Mouse (Mus musculus) kidney, postnatal 10 days (tissue): ENCODE data around the gene Rps6ka5.

Source experiments
- DNase-seq: peaks from one replicate; pipeline ENCODE4 v3.0.0; 2021; ENCODE audit warnings: mixed read lengths

The Rps6ka5 gene

DNA sequence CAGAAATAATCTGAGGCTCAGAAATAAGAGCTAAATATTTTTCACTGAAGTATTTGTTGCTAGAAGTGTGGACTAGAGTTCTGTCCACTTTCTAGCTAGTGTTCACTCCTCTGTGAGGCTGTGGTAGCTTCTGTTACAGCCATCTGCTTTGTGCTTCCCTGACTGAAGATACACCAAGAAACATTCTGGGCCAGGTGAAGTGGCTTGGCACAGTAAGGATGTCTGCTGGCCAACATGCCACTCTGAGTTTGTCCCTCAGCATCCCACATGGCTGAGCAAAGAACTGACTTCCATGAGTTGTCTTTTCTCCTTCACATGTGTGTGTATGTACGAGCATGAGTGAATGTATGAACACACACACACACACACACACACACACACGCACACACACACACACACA, 147.6 kb downstream of the Rps6ka5 start:
- no peak for DNase-seq

DNA sequence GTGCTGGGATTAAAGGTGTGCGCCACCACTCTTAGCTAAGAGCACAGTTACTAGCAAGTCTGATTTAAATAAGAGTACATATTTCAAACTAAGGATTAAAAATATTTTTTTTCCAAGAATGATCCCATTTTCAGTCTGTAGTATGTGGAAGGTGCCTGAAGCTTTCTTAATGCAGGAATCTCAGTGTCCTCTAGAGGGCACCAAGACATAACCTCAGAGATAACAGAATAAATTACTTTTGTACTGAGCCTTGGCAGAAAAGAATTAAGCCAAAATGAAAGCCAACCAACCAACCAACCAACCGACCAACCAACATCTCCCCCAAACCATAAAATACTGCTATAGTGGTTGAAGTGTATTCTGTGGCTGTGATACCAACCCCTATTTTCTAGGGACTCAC, 148.5 kb downstream of the Rps6ka5 start:
- peak; percentile 39 for DNase-seq

DNA sequence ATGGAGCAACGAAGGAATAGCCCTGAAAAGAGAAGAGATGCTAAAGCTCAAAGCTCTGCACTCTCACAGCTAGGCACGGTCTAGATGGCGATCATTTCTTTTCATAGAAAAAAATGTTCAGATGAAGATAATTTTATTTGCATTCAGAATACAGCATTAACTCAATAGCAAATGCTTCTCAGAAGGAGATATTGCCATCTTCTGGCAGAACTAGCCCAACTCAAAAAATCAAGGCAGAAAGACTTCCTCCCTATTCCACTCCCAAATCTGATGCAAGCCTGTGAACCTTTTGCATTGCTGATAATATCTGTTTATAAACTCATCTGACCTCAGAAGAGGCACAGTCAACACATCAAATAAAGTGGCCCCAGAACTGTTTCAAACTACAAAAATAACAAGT, 151.0 kb downstream of the Rps6ka5 start:
- no peak for DNase-seq

DNA sequence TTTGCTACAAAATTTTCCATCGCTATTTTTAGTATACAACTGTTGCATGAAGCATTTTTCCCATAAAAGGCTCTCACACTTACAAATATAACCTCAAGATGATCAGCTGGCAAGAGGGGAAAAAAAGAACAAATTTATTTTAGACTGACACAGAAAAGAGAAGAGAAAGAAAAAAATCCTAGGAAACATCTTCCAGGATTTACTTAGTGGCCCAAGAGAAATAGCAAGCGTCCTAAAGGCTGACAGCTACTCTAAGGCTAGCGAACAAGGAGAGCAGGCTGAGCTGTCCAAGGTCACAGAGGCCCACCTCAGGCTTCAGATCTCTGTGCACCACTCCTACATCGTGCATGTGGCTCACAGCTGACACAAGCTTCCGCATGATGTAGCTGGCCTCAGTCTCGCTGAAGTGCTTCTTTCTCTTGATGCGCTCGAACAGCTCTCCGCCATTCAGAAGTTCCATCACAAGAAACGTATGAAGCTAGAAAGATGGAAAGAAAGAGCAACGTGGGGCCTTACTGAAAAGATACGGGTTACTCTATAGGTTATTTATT, 156.2 kb downstream of the Rps6ka5 start:
- DNase-seq: no peak

DNA sequence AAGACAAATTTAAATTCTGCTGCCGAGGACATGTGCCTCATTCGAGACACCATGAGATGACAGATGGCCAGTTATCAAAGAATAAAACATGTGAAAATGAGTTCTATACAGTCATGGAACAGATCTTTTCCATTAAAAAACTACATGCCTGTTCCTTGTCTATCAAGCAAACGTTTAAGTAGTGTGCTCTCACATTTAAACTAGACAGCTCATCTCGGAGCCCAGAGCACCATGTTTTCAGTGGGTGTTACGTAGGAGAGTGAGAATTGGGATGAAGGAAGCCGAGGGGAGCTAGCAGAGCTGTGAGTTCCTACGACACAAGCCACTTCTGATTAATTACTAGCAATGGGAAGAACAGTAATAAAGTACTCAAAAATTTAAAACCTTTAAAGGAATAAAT, 158.0 kb downstream of the Rps6ka5 start:
- no peak for DNase-seq

DNA sequence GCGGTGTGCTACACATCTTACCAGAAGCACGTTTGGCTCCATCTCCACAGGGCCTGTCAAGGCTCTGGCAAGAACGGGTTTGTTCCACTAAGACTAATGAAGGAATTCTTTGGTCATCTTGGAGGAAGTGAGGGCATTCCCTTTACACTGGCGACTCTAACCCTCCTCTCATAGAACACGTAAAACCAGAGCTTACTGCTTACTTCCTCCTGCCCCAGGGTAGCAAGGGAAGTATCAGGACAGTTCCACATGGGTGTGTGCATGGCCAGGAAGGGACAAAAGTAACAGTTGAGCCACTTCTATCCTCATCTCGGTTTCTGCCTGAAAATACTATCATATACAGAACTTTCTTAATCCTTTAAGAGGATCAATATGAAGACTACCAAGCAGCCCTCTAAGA, 158.7 kb downstream of the Rps6ka5 start:
- DNase-seq: no peak

DNA sequence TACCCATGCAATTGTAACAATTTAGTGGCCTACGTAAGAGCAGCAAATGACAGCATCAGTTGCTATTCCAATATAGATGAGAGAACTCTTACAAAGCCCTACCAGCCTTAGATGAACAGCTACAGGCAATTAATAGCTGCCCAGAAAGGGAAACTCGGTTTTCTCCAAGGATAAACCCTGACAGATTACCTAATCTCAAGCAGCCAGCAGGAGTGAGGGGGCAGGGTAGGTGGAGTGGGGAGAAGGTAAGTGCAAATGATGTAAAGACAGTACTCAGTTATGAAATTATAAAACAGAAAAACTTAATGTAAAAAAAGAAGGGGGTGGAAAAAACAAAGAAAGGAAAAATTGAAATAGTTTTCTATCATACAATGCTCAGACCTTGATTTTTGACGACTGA, 159.2 kb downstream of the Rps6ka5 start:
- no peak for DNase-seq

DNA sequence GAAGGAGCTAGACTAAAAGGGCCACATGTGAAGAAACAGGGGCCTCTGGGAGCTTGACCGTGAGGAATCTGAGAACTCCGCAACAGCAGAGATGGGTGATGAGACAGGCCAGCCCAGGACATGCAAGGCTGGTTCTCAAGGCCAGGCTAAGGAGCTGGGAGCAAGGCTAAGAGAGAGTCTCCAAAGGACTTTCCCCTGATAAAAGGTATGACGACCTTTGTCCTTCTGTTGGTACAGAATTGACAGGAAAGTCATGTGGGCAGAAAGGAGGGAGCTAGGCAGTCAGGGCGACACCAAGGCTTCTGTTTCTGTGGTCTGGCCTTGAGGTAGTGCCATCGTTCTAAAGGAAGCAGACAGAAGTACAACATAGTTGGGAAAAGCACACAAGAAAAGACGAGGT, 173.1 kb downstream of the Rps6ka5 start:
- no peak for DNase-seq

DNA sequence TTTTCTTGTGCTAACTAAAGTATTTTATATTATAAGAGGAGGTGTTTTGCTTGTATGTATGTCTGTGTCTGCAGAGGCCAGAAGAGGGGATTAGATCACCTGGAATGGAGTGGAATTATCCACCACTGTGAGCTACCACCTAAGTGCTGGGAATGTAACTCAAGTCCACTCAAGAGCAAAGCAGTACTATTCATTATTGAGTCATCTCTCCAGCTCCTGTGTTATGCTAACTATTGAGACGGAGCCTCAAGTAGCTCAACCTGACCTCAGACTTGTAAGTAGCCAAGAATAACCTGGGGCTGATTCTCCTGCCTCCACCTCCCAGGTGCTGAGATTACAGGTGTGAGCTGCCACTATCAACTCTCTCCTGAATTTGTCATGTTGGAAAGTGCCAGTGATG, 174.8 kb downstream of the Rps6ka5 start:
- DNase-seq: no peak

DNA sequence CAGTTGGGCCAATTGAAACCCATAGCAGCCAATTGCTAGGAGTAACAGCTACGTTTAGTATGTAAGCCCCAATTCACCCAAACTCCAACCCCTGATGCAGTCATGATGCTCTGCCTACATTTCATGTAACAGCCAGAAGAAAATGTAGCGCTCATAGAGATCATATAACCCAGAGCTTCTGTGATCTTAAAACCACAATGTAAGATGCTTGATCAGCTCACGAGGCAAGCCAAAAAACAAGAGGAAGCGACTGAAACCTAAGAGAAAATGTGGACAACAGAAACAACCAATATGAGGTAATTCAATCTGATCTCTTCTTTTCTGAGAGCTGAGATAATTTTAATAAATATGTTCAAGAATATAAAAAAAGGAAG, 182.6 kb downstream of the Rps6ka5 start:
- DNase-seq: no peak

DNA sequence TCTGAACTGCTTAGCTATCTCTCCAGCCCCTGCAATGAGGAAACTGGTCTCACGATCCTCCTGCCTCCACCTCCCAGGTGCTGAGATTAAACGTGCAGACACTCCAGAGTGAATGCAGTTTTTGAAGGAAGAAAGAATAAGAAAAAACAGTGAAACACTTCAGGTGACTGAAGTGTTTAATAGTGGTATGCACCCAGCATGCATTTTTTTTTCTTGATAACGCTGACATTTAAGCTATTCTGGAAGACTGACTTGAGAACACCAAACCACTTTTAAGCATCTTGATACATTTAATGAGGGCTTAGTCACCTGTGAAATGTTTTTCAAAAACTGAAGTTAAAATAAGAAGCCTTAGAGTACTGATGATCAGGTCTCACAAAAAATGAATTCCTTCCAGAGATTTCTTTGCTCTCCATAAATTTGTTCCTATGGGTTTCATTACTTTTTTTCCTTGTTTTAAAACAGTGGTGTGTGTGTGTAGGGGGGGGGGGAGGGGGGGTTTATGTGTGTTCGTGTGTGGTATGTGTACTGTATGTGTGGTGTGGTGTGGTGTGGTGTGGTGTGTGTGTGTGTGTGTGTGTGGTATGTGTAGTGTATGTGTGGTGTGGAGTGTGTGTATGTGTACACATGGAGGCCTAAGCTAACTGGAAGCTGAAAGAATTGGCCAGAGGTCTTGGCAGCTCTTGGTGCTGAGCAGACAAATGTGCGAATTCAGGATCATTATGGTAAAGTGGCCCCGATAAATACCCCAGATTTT, 183.2 kb downstream of the Rps6ka5 start:
- no peak for DNase-seq

DNA sequence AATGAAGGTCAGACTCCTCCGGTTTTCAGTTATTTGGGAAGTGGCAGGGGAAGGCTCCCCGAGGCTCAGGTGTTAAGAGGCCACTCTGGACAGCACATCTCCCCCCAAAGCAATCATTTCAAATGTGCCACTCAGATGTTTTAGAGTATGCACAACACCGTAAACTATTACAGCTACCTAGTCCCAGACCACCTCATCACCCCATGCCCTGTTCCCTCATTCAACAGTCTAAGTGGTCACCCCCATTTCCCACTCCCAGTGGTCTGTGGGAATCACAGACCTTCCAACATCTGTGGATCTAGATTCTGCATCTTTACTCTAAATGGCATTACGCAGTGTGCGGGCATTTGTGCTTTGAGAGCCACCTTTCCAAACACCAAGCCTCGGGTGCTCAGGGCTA, 184.3 kb downstream of the Rps6ka5 start:
- DNase-seq: no peak

DNA sequence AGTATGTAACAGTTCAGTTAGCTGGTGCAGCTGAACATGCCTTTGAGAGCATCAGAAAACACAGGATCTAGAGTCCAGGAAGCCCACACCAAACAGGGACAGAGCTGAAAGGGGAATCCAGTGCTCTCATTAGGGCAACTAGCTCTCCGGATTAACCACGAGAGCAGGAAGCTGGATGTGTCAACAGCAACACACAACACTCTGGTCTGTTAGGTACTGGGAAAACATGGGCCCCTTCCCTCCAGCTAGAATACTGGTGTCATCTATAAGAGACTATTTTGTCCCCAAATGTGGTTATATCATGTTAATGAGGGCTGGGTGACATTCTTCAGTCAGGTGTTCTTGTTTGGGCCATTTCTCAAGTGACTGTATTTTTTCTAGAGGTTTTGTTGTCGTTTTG, 184.7 kb downstream of the Rps6ka5 start:
- no peak for DNase-seq

DNA sequence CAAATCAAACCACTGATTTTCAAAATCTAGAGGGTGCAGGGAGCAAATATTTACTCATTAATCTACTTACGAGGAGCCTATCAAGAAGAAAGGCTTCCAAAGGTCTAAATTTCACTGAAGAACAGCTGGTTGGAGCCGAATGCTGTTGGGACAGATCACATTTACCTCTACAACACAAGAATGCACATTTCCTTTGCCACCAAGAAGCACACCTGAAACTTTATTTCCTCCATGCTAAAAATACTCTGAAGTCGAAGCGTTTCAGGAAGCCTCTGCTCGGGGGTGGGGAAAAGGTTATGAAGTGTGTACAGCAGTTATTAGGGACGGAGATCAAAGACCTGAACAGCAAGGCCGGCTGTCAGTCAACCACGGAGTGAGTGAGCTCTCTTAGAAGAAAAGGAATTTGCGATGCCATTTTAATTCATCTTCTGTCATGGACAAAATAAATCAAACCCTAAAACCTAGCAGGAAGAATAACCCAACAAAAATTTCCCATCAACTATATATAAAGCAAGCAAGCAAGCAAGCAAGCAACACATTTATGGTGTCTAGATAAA, 187.5 kb downstream of the Rps6ka5 start:
- peak; percentile 29 for DNase-seq

DNA sequence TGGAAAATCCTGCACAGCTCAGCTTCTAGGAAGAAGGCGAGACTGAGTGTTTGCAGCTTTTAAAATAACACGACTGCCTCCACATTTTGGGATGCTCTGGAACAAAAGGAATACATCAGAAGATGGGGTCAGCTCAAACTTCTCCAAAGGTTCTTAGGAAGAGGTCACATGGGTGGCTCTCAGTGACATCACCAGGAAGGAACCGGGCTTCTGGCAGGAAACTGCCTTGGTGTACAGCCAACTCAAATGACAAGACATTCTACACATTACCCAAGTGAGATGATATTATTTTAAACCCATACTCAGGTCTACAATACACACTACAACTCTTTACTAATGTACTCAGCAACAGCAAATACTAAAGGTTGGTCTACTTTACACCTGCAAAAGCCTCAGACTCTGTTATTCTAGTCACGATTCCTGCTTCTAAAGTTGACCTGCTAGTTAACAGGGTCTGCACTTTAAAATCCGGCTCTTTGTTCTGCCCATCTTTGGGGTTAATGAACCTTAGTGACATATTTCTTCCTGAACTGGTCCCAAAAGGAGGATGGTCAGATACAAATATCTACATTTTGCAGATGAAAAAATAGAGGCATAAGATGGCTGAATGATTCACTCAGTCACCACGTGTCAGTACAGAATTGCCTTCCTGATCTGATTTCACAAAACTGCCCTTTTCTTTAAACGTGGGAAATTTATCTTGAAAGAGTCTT, 188.2 kb downstream of the Rps6ka5 start:
- peak; percentile 72 for DNase-seq

DNA sequence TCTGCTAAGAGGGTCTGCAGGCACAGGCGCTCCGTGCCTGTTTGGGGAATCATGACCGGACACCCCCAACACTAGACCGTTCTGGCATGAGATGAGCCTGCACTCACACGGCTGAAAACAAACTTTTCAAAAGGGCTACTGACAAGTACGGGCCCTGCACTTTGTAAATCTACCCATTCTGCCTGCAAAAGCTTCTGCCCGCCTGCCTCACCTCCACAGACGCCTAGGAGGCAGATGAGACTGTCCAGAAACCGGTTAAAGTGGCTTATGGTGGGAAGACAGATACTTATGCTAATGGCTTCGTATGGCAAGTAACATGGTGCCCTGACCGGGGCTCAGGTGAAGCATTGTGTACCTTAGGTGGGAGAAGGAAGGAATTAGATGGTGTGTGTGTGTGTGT, 189.7 kb downstream of the Rps6ka5 start:
- no peak for DNase-seq

DNA sequence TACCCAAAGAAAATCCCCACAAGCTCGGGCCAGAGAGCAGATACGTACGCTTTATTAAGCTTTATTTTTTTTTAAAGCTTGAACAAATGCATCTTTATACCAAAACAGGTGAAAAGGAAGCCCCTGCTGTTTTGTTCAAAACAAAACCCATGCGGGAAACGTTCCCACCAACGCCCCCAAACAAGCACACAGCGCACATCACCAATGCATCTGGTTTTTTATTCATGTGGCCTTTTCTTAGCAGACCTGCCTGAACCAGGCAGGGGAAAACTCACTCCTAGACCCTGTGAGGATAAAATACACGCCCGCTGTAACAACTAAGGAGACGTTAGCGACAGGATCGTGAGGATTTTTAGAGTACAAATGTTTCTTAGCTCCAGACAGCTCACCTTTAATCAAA, 191.8 kb downstream of the Rps6ka5 start:
- no peak for DNase-seq

DNA sequence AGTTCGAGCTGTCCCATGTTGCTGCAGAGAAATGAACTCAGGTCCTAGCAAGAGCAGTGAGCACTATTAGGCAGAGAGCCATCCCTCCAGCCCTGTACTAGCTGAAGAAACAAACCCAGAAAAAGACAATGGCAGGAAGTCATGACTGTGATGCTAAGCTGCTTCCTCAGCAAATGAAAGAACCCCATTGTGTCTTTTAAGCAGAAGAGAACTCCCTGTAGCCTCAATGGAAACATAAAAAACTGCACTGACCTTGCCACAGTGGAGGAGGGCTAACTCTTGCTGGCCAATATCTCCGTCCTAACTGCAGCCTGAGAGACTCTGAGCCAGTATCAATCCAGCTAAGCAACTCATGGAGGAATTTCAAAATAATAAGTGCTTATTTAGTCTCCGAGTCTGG, 192.8 kb downstream of the Rps6ka5 start:
- peak; percentile 37 for DNase-seq

DNA sequence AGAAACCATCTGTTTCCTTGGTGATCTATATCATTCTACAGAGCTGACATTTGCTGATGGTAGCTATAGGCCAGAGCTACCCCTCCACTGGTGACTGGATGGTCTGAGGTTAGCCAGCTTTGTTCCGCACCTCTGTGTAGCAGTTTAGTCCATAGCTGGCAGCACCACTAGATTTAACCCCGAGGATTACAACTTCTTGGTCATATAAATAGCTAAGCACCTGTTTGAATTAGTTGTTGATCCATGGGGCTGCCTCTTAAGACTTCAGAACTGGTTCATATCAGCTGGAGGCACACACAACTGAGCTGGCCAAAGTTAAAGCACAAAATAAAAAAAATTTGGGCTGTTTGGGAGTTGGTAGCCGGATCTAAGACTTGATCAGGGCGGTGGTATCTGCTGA, 193.6 kb downstream of the Rps6ka5 start:
- DNase-seq: no peak

DNA sequence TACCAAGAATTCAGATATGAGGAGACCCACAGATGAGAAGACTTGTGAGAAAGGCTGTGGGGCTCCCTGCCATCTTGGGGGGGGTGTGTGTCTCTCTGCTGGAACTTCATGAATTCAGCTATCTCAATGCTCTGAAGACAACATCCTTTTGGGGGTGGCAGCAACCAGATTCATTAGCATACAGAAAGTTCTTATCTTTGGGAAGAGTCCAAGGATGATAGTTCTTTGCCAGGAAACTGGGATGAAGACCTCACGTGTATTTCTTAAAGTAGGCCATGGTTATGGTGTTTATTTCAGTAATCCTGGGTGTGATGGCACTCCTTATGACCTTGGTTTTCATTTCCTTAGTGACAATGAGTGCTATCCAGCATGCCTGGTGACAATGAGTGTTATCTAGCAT, 195.0 kb downstream of the Rps6ka5 start:
- DNase-seq: no peak

DNA sequence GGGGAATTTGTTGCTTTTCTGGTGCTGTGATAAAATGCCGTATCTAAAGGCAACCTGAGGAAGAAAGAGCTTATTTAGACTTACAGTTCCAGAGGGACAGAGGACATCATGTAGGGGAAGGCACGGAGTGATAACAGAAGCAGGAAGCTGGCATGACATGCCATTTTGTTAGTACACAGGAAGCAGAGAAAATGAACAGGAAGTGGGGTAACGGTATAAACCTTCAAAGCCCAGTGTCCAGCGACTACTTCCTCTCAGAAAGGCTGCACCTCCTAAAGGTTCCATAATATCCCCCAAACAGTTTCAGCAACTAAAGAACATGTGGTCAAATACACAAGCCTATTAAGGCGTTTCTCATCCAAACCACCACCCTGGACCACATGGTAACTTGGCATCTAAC, 195.9 kb downstream of the Rps6ka5 start:
- DNase-seq: no peak

DNA sequence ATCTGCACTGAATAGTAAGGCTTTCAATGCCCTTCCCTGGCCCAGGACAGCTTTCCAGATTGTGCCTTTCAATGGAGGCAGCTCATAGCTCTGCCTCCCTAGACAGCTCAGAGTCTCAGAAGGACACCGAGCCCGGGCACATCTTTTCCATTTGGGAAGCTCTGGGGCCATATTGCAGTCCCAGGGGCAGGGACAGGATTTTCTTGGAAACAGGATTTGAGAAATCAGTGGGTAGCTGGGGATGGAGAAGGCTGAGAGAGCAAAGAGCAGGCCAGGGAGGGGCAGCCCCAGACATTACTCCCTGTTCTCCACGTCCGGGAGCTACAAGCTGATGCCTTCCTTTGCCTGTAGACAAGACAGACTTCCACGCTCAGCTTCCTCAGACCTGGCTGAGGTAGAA, 197.1 kb downstream of the Rps6ka5 start:
- no peak for DNase-seq

DNA sequence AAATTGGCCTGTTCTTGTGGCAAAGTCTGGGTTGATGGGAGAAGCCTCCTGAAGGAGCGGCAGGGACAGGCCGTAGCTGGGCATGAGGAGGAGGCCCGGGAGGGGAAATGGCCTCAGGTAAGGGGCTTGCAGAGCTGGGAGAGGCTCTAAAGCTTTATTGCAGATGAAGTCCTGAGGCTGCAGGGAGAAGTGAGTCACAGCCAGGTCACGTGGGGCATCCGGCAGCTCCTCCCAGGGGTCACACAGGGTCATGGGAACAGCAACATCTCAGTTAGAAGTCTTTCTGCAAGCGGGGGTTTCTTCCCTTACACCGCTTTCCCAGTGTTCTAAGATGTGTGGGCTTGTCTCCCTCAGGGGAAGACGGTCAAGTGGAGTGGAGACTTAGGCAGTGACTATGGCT, 197.6 kb downstream of the Rps6ka5 start:
- DNase-seq: peak; percentile 78

DNA sequence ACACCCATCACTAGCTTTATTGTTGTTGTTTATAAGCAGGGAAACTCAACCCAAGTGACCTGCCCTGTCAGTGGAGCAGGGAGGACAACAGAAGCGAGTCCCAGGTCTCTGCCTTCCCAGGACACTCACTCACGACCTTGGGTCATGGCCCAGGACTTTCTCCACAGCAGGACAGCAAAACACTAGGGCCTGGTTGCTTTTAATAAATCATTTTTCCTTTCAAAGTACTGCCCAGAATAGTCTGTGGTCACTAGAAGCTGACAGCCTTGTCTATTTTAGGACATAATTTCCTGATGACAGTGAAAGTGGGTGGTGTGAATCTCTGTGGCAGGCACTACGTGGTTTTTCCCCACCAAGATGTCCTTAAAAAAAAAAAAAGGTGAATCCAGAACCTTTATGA, 198.5 kb downstream of the Rps6ka5 start:
- peak; percentile 34 for DNase-seq
